Comparison of ENCODE assay signal across 10 mouse cellular contexts in genomic region chr3:51310098-51310497, GRCm38 (mm10). TPM values are rescaled to one million over a fixed set of nuclear protein-coding genes. Genes with fewer than 3 reads are reported as not detected.
DNase-seq lines count a peak whose midpoint lies in the region; ATAC-seq and TF ChIP-seq lines count a peak whose summit lies in the region.
"Had no signal": no experiment of that assay in that cellular context is flagged by ENCODE, and none has a peak within 500 bp of the region (broad histone marks: within the 10 kb centered on the region; RNA-seq: fewer than 3 reads in every experiment).

No protein-coding gene starts in this region.

- 0 out of 2 replicates have a peak overlapping the region, but pooled peaks have one; percentile 15 for H3K27ac ChIP-seq in forebrain, embryonic 15.5 days (replicated peaks)
- H3K27ac ChIP-seq in forebrain, postnatal 0 days (ENCODE audit: low read depth, low read length): no peak overlapping the region
- peak overlapping the region; percentile 60; the same call in 1 of the 2 replicates for H3K27ac ChIP-seq in lung, embryonic 14.5 days (ENCODE audit: low read depth)

- no peaks in the 10 kb centered on the region for H3K4me1 ChIP-seq in forebrain, embryonic 15.5 days
- H3K4me1 ChIP-seq in forebrain, postnatal 0 days (ENCODE audit: insufficient read depth): no peaks in the 10 kb centered on the region
- no peaks in the 10 kb centered on the region for H3K4me1 ChIP-seq in lung, embryonic 14.5 days (ENCODE audit: insufficient read depth)

- TF ChIP-seq CTCF in forebrain, postnatal 0 days (IDR thresholded peaks at IDR 0.05; ENCODE audit: low read depth): no peak
- no peak for TF ChIP-seq CTCF in lung, embryonic 14.5 days (IDR thresholded peaks at IDR 0.05; ENCODE audit: low read depth)

- no peak overlapping the region for H3K9ac ChIP-seq in forebrain, embryonic 15.5 days (replicated peaks)
- H3K9ac ChIP-seq in forebrain, postnatal 0 days: no peak overlapping the region
- H3K9ac ChIP-seq in lung, embryonic 14.5 days: no peak overlapping the region

- WGBS in forebrain, embryonic 15.5 days: 39% methylated on average over 7 of the region's 7 CpGs
- 35% methylated on average over 7 of the region's 7 CpGs for WGBS in forebrain, postnatal 0 days
- WGBS in lung, embryonic 14.5 days: 32% methylated on average over 7 of the region's 7 CpGs

- no peak for DNase-seq in forebrain, postnatal 0 days
- DNase-seq in lung, embryonic 14.5 days: no peak
- no peak for DNase-seq in lung, postnatal 4 days
- peak; percentile 45 for DNase-seq in heart, postnatal 4 days
- DNase-seq in left cerebral cortex, adult 18-20 months (ENCODE audit: low spot score in 2 of 2): no peak
- no peak for DNase-seq in layer of hippocampus, adult 8-10 months (ENCODE audit: low spot score in 2 of 2)
- DNase-seq: lung, adult 18-20 months had no signal

- no peak overlapping the region for H3K4me2 ChIP-seq in forebrain, embryonic 15.5 days (replicated peaks)
- H3K4me2 ChIP-seq in forebrain, postnatal 0 days (ENCODE audit: low read depth): no peak overlapping the region
- no peak overlapping the region for H3K4me2 ChIP-seq in lung, embryonic 14.5 days

- peaks cover 5% of the 10 kb centered on the region for H3K36me3 ChIP-seq in forebrain, embryonic 15.5 days
- H3K36me3 ChIP-seq in forebrain, postnatal 0 days (ENCODE audit: insufficient read depth): no peaks in the 10 kb centered on the region; the same call in 1 of the 2 replicates
- H3K36me3 ChIP-seq in lung, embryonic 14.5 days (ENCODE audit: insufficient read depth): peaks cover 5% of the 10 kb centered on the region; the same call in 1 of the 2 replicates

- H3K4me3 ChIP-seq in forebrain, embryonic 15.5 days: no peak overlapping the region
- no peak overlapping the region for H3K4me3 ChIP-seq in forebrain, postnatal 0 days (ENCODE audit: low read depth, low read length)
- no peak overlapping the region for H3K4me3 ChIP-seq in lung, embryonic 14.5 days (ENCODE audit: low read depth, low read length)
- H3K4me3 ChIP-seq: erythroblast, embryonic 14.5 days had no signal

- ATAC-seq in forebrain, embryonic 15.5 days (replicated peaks): no peak
- ATAC-seq in forebrain, postnatal 0 days: no peak
- ATAC-seq in lung, embryonic 14.5 days (ENCODE audit: insufficient read depth): no peak
- ATAC-seq in common myeloid progenitor, adult 5-6 weeks (replicated peaks; ENCODE audit: low read depth, poor library complexity, severe bottlenecking): 0 out of 2 replicates have a peak, but pooled peaks have one; percentile 10

- H3K27me3 ChIP-seq in forebrain, embryonic 15.5 days: no peaks in the 10 kb centered on the region
- H3K27me3 ChIP-seq in forebrain, postnatal 0 days (ENCODE audit: insufficient read depth, low read length): no peaks in the 10 kb centered on the region
- no peaks in the 10 kb centered on the region for H3K27me3 ChIP-seq in lung, embryonic 14.5 days (ENCODE audit: insufficient read depth, low read length)

- no peaks in the 10 kb centered on the region for H3K9me3 ChIP-seq in forebrain, embryonic 15.5 days
- H3K9me3 ChIP-seq in forebrain, postnatal 0 days (ENCODE audit: low read length): no peaks in the 10 kb centered on the region
- no peaks in the 10 kb centered on the region for H3K9me3 ChIP-seq in lung, embryonic 14.5 days (ENCODE audit: low read depth, low read length)

RNA-seq across cellular contexts. Expression of gene Elf2, which starts 30.4 kb away (rescaled TPM):
- polyA plus RNA-seq in forebrain, embryonic 15.5 days (2015; fragmentation: Nextera tagmentation; extraction: Ambion mirVana): 53.6 and 54.8 TPM in 2 replicates
- total RNA-seq in forebrain, postnatal 0 days (2014; rRNA removed): 78.1 and 83.9 TPM in 2 replicates
- 26.4 and 29.3 TPM in 2 replicates for polyA plus RNA-seq in forebrain, postnatal 0 days (2015; fragmentation: Nextera tagmentation; extraction: Ambion mirVana)
- polyA plus RNA-seq in lung, embryonic 14.5 days (2014; fragmentation: Nextera tagmentation; extraction: Ambion mirVana): 59.4 and 60.8 TPM in 2 replicates
- total RNA-seq in common myeloid progenitor, adult 5-6 weeks (2017): 123 and 129 TPM in 2 replicates
- 10 to 100 TPM; 89.9 to 99.9 TPM for total RNA-seq in heart, postnatal 4 days (2021)
- total RNA-seq in left cerebral cortex, adult 18-20 months (2021): 10 to 100 TPM; 58.3 to 60.2 TPM
- 10 to 100 TPM; 57.6 to 62.4 (median 60.1) TPM for total RNA-seq in layer of hippocampus, adult 8-10 months (2022)
